Mouse (Mus musculus) CH12.LX (cell line): ENCODE measurements around the gene Map3k14. TPM values are rescaled to one million over a fixed set of nuclear protein-coding genes. Genes with fewer than 3 reads are reported as not detected.

Experiments
- DNase-seq: peaks from one replicate; pipeline ENCODE4 v3.0.0-alpha.2; 2013; ENCODE audit errors: extremely low read depth
- H3K27ac ChIP-seq: 2 replicates; pipeline ENCODE4 v1.5.1; 2012; ENCODE audit warnings: low read depth, mild to moderate bottlenecking, control low read depth, moderate library complexity; ENCODE audit not compliant: insufficient read depth
- H3K27me3 ChIP-seq: replicated peaks from 2 replicates; pipeline ENCODE3; 2012; ENCODE audit warnings: inconsistent platforms
- H3K36me3 ChIP-seq, 2 experiments: replicated peaks in 1 of 2; 2 replicates each; pipeline versions ENCODE3 to v1.6.1; 2012; ENCODE audit warnings: inconsistent platforms in 1 of 2, low read length in 1 of 2, mild to moderate bottlenecking in 1 of 2, mixed read lengths in 1 of 2, moderate library complexity in 1 of 2; ENCODE audit not compliant: control insufficient read depth in 1 of 2, insufficient read depth in 1 of 2
- H3K4me1 ChIP-seq, 2 experiments: 2 replicates each; pipeline ENCODE4 v1.6.1; 2012; ENCODE audit warnings: inconsistent platforms in 1 of 2, moderate library complexity in 1 of 2; ENCODE audit not compliant: insufficient read depth in 2 of 2, control insufficient read depth in 1 of 2
- H3K4me2 ChIP-seq: 2 replicates; pipeline ENCODE4 v1.6.1; 2012; ENCODE audit warnings: low read depth, mild to moderate bottlenecking, control low read depth; ENCODE audit not compliant: poor library complexity, insufficient read depth, severe bottlenecking
- H3K4me3 ChIP-seq, 3 experiments: fragments of 150-350 bp in 1 of 3; sonication (generic) in 1 of 3; replicated peaks in 1 of 3; 2 replicates each; pipeline versions ENCODE3 to v1.5.1; 2011 to 2012; ENCODE audit warnings: low read depth in 2 of 3, low read length in 2 of 3, mild to moderate bottlenecking in 2 of 3, moderate library complexity in 2 of 3, control low read depth in 1 of 3, improper control_type of control experiment in 1 of 3, inconsistent platforms in 1 of 3, mixed read lengths in 1 of 3; ENCODE audit not compliant: poor library complexity in 1 of 3
- H3K79me2 ChIP-seq: replicated peaks from 2 replicates; pipeline ENCODE4 v1.6.1; 2012; ENCODE audit warnings: mild to moderate bottlenecking, moderate library complexity; ENCODE audit not compliant: control insufficient read depth, poor library complexity, insufficient read depth, severe bottlenecking; ENCODE audit errors: extremely low read depth
- H3K9ac ChIP-seq: 2 replicates; pipeline ENCODE4 v1.6.1; 2012; ENCODE audit warnings: low read depth, mild to moderate bottlenecking, control low read depth, moderate library complexity; ENCODE audit not compliant: insufficient read depth
- H3K9me3 ChIP-seq: replicated peaks from 2 replicates; pipeline ENCODE3; 2012; ENCODE audit warnings: low read length, inconsistent platforms, mixed read lengths
- CHD1 ChIP-seq: IDR thresholded peaks from 2 replicates; pipeline ENCODE4 v1.6.1; 2012; ENCODE audit warnings: low read depth, low read length, improper control_type of control experiment, inconsistent platforms
- CHD2 ChIP-seq: IDR thresholded peaks from 2 replicates; pipeline ENCODE4 v1.6.1; 2011; ENCODE audit warnings: low read length, improper control_type of control experiment
- E2F4 ChIP-seq: IDR thresholded peaks from 2 replicates; pipeline ENCODE4 v1.6.1; 2011; ENCODE audit warnings: low read depth, low read length, improper control_type of control experiment; ENCODE audit not compliant: insufficient replicate concordance
- ELF1 ChIP-seq: IDR thresholded peaks from 2 replicates; pipeline ENCODE4 v1.6.1; 2014; ENCODE audit warnings: low read depth, mild to moderate bottlenecking, inconsistent platforms, low read length, improper control_type of control experiment
- EP300 ChIP-seq: IDR thresholded peaks from 2 replicates; pipeline ENCODE4 v1.6.1; 2011; ENCODE audit warnings: low read length, improper control_type of control experiment
- ETS1 ChIP-seq: conservative IDR thresholded peaks from 2 replicates; pipeline ENCODE4 v1.6.1; 2012; ENCODE audit warnings: low read depth, mild to moderate bottlenecking, inconsistent platforms, low read length, improper control_type of control experiment, moderate library complexity
- GABPA ChIP-seq: IDR thresholded peaks from 2 replicates; pipeline ENCODE4 v1.6.1; 2012; ENCODE audit warnings: low read depth, low read length, improper control_type of control experiment, inconsistent platforms; ENCODE audit not compliant: insufficient replicate concordance
- HCFC1 ChIP-seq: IDR thresholded peaks from 2 replicates; pipeline ENCODE4 v1.6.1; 2012; ENCODE audit warnings: low read depth, mild to moderate bottlenecking, inconsistent platforms, low read length, improper control_type of control experiment
- IRF4 ChIP-seq: IDR thresholded peaks from 2 replicates; pipeline ENCODE4 v1.6.1; 2014; ENCODE audit warnings: low read depth, mild to moderate bottlenecking, inconsistent platforms, low read length, improper control_type of control experiment
- JUN ChIP-seq: IDR thresholded peaks from 2 replicates; pipeline ENCODE4 v1.6.1; 2011; ENCODE audit warnings: low read depth, mild to moderate bottlenecking, low read length, improper control_type of control experiment, moderate library complexity; ENCODE audit not compliant: insufficient read depth
- JUND ChIP-seq: conservative IDR thresholded peaks from 2 replicates; pipeline ENCODE4 v1.6.1; 2011; ENCODE audit warnings: low read depth, low read length, improper control_type of control experiment
- MAZ ChIP-seq: IDR thresholded peaks from 2 replicates; pipeline ENCODE4 v1.6.1; 2012; ENCODE audit warnings: low read depth, mild to moderate bottlenecking, inconsistent platforms, low read length, improper control_type of control experiment, moderate library complexity
- MYC ChIP-seq: IDR thresholded peaks from 2 replicates; pipeline ENCODE4 v1.6.1; 2011; ENCODE audit warnings: low read depth, mild to moderate bottlenecking, improper control_type of control experiment, low read length
- POLR2AphosphoS2 ChIP-seq: IDR thresholded peaks from 2 replicates; pipeline ENCODE4 v1.6.1; 2011; ENCODE audit warnings: low read depth, low read length, improper control_type of control experiment
- SIN3A ChIP-seq: IDR thresholded peaks from 2 replicates; pipeline ENCODE4 v1.6.1; 2012; ENCODE audit warnings: low read length, improper control_type of control experiment, inconsistent platforms
- SMC3 ChIP-seq: IDR thresholded peaks from 2 replicates; pipeline ENCODE4 v1.6.1; 2011; ENCODE audit warnings: low read depth, low read length, improper control_type of control experiment
- TBP ChIP-seq: conservative IDR thresholded peaks from 2 replicates; pipeline ENCODE4 v1.6.1; 2011; ENCODE audit warnings: low read depth, low read length, improper control_type of control experiment
- TCF12 ChIP-seq: IDR thresholded peaks from 2 replicates; pipeline ENCODE4 v1.6.1; 2014; ENCODE audit warnings: low read depth, mild to moderate bottlenecking, inconsistent platforms, low read length, improper control_type of control experiment
- UBTF ChIP-seq: IDR thresholded peaks from 2 replicates; pipeline ENCODE4 v1.6.1; 2012; ENCODE audit warnings: low read depth, mild to moderate bottlenecking, inconsistent platforms, low read length, improper control_type of control experiment, moderate library complexity
- USF2 ChIP-seq: conservative IDR thresholded peaks from 2 replicates; pipeline ENCODE4 v1.6.1; 2011; ENCODE audit warnings: low read depth, low read length, improper control_type of control experiment
- ZKSCAN1 ChIP-seq: IDR thresholded peaks from 2 replicates; pipeline ENCODE4 v1.6.1; 2012; ENCODE audit warnings: low read depth, inconsistent platforms, low read length, improper control_type of control experiment, borderline replicate concordance
- ZMIZ1 ChIP-seq: IDR thresholded peaks from 2 replicates; pipeline ENCODE4 v1.6.1; 2012; ENCODE audit warnings: low read depth, mild to moderate bottlenecking, inconsistent platforms, low read length, improper control_type of control experiment
- ZNF384 ChIP-seq: IDR thresholded peaks from 2 replicates; pipeline ENCODE4 v1.6.1; 2012; ENCODE audit warnings: low read depth, low read length, improper control_type of control experiment, inconsistent platforms
- dilution Hi-C: fragments of 300-500 bp; cut with MboI; formaldehyde crosslinking; loops from 2 replicates; pipeline ENCODE4 v1.14.3; 2020; ENCODE audit warnings: low sequenced_read_pairs; ENCODE audit not compliant: extremely low pct_unique_long_range_greater_than_20kb, extremely low pct_ligation_motif_present
- in situ Hi-C: fragments of 300-500 bp; cut with MboI; formaldehyde crosslinking; loops from 3 replicates; pipeline ENCODE4 v1.14.3; 2019; ENCODE audit warnings: low sequenced_read_pairs, low pct_ligation_motif_present, low pct_unique_long_range_greater_than_20kb, mixed read lengths
- polyA plus RNA-seq: library from polyadenylated mRNA; unstranded; fragments of >175 nt; gene quantifications from 2 replicates; pipeline ENCODE4 v1.2.1, GENCODE M21; 2012; ENCODE audit warnings: low read depth; ENCODE audit not compliant: insufficient read length
- total RNA-seq, 2 experiments: library from RNA; depleted of rRNA; stranded (reverse); fragments of 300-350 nt in 1 of 2; fragments of >200 nt in 1 of 2; gene quantifications; 2 replicates each; pipeline ENCODE4 v1.2.3; 2012 to 2014

Map3k14 gene
- total and polyA plus RNA-seq, 3 experiments: 4.5 to 11.2 (median 9.9) TPM

GRCm38 (mm10) chr11:103246081-103246730 lies 21.1 kb downstream of the Map3k14 start:
- dilution Hi-C loops (no loop called here), in situ Hi-C loops (no loop called here)
- no peaks in the 10 kb centered on the region for H3K27me3 ChIP-seq
- no peak overlapping the region for H3K4me2 ChIP-seq
- peaks cover 13 to 39% of the 10 kb centered on the region in 2 experiments for H3K36me3 ChIP-seq
- no peaks in the 10 kb centered on the region for H3K9me3 ChIP-seq
- H3K9ac ChIP-seq: no peak overlapping the region
- H3K4me3 ChIP-seq: no peak overlapping the region
- H3K79me2 ChIP-seq: peaks cover 14% of the 10 kb centered on the region
- TF ChIP-seq CHD1: no peak
- 0 out of 2 replicates have a peak, but pooled peaks have one; percentile 9 for TF ChIP-seq TCF12
- H3K27ac ChIP-seq: no peak overlapping the region
- no peak for DNase-seq
- peaks cover 34 to 69% of the 10 kb centered on the region in 2 experiments for H3K4me1 ChIP-seq

DNA sequence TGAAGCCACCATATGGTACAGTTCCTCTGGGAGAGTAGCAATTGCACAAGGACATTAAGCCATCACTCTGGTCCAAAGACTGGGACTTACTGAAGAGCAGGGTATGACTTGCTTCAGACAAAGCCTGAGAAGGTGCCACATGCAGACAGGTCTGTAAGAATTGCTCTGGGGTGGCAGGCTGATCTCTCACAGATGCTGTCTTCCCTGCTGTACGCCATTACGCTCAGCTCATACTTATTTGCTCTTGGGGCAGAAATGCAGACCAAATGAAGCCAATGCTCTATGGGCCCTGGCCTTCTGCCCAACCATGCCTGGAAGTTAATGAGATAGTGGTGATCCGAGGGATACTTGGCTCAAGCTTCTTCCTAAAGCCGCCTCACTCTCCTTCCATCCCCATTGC lies 22.4 kb downstream of the Map3k14 start:
- TF ChIP-seq UBTF: no peak
- TF ChIP-seq MYC: no peak
- TF ChIP-seq GABPA: no peak
- no peak for TF ChIP-seq EP300
- Histone ChIP-seq H3K4me2 (no peak overlapping the region), H3K4me3 (no peak overlapping the region), H3K27me3 (no peaks in the 10 kb centered on the region), H3K4me1 (peaks cover 31 to 72% of the 10 kb centered on the region in 2 experiments), H3K36me3 (peaks cover 27 to 53% of the 10 kb centered on the region in 2 experiments), H3K27ac (no peak overlapping the region), H3K9me3 (no peaks in the 10 kb centered on the region), H3K79me2 (peaks cover 14% of the 10 kb centered on the region), H3K9ac (no peak overlapping the region)
- dilution Hi-C loops: no loop called here
- DNase-seq: no peak
- in situ Hi-C loops: no loop called here

- dilution Hi-C loops (no loop called here), in situ Hi-C loops (no loop called here)
- no peak for TF ChIP-seq ZNF384
- no peak for TF ChIP-seq EP300
- TF ChIP-seq ELF1: no peak
- no peak for TF ChIP-seq POLR2AphosphoS2
- TF ChIP-seq USF2: no peak
- TF ChIP-seq TBP: no peak
- no peak for TF ChIP-seq IRF4
- TF ChIP-seq MAZ: no peak
- TF ChIP-seq ETS1: no peak
- TF ChIP-seq SMC3: no peak
- TF ChIP-seq JUND: no peak
- TF ChIP-seq SIN3A: no peak
- TF ChIP-seq JUN: no peak
- no peak for TF ChIP-seq HCFC1
- no peak for TF ChIP-seq UBTF
- TF ChIP-seq ZMIZ1: no peak
- no peak for TF ChIP-seq ZKSCAN1
- TF ChIP-seq CHD1: no peak
- no peak for TF ChIP-seq CHD2
- TF ChIP-seq E2F4: no peak
- Histone ChIP-seq H3K27me3 (no peaks in the 10 kb centered on the region), H3K27ac (no peak overlapping the region), H3K79me2 (peaks cover under 1% of the 10 kb centered on the region; the same call in 1 of the 2 replicates), H3K36me3 (peaks cover 57 to 86% of the 10 kb centered on the region in 2 experiments), H3K4me3 (no peak overlapping the region), H3K9ac (no peak overlapping the region), H3K9me3 (peaks cover 12% of the 10 kb centered on the region), H3K4me2 (no peak overlapping the region), H3K4me1 (peaks cover 24 to 73% of the 10 kb centered on the region in 2 experiments)
- no peak for DNase-seq
Observed at GRCm38 (mm10) chr11:103240740-103241139, 26.5 kb downstream of the Map3k14 start.
